Mouse (Mus musculus) brain, embryonic 14.5 days (tissue): ENCODE measurements around the gene Otor.

ENCODE experiments used
- CTCF ChIP-seq: fragments of 200-500 bp; IDR thresholded peaks from 2 replicates; pipeline ENCODE4 v1.5.1; 2012; ENCODE audit warnings: inconsistent platforms, mild to moderate bottlenecking, moderate library complexity, borderline replicate concordance; ENCODE audit not compliant: insufficient read depth, insufficient read length; ENCODE audit errors: extremely low read depth
- POLR2A ChIP-seq: fragments of 200-500 bp; IDR thresholded peaks from 2 replicates; pipeline ENCODE4 v1.6.1; 2012; ENCODE audit warnings: mild to moderate bottlenecking, inconsistent platforms, borderline replicate concordance; ENCODE audit not compliant: poor library complexity, insufficient read depth, insufficient read length, severe bottlenecking; ENCODE audit errors: extremely low read depth

DNA sequence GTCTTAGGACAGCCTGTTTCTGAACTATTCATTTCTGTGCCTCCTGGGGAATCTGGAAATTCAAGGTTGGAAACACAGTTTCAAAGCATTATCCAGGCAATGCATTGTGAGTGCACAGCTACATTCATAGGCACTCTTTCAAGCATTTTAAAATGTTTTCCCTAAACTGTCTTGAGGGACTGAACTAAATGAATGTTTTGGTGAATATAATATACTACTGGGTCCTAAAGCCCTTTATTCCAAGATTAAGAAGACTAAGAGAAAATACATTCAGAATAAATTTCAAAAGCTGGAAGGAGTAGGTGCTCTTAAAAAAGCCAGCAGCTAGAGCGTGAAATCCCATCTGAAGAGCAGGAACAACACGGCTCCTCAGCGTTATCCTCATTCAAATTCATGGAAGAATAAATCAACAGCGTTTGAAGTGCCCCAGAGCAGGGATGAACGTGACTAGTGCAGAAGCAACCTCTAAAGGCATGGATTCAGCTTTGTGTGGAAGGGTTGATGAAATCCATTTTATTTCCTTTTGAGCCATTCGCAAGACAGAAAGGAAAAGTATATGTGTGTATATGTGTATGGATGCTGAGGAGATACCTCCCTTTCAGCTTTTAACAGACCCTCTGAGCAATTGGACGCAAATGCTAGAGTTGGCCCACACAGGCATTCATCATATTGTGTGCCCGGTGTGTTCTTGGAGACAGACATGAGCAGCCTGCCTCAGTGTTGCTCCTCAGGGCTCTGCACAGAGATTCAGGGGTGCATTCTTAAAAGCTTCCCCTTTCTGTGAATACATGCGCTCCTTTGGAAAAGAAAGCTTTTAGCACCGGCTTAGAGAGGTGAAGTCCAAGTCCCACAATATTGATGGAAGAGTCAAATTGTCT, 45.7 kb upstream of the Otor start:
- no peak for TF ChIP-seq CTCF
- no peak for TF ChIP-seq POLR2A
